Mouse (Mus musculus) liver, adult (tissue): ENCODE results near the gene Myo1f.

ENCODE experiments used
- GATA4 ChIP-seq: IDR thresholded peaks from 2 replicates; pipeline ENCODE4 v1.6.1; 2014; ENCODE audit warnings: mild to moderate bottlenecking, low read length; ENCODE audit not compliant: insufficient replicate concordance

Myo1f gene

GRCm38 (mm10) chr17:33555223-33555855, at the start of gene Myo1f:
Gene Myo1f, plus strand, starts transcription at chr17:33555707.
- no peak for TF ChIP-seq GATA4

- no peak for TF ChIP-seq GATA4
Measured at GRCm38 (mm10) chr17:33508386-33508785, 47.1 kb upstream of the Myo1f start.

GRCm38 (mm10) chr17:33510172-33510571, 45.3 kb upstream of the Myo1f start:
- no peak for TF ChIP-seq GATA4

DNA sequence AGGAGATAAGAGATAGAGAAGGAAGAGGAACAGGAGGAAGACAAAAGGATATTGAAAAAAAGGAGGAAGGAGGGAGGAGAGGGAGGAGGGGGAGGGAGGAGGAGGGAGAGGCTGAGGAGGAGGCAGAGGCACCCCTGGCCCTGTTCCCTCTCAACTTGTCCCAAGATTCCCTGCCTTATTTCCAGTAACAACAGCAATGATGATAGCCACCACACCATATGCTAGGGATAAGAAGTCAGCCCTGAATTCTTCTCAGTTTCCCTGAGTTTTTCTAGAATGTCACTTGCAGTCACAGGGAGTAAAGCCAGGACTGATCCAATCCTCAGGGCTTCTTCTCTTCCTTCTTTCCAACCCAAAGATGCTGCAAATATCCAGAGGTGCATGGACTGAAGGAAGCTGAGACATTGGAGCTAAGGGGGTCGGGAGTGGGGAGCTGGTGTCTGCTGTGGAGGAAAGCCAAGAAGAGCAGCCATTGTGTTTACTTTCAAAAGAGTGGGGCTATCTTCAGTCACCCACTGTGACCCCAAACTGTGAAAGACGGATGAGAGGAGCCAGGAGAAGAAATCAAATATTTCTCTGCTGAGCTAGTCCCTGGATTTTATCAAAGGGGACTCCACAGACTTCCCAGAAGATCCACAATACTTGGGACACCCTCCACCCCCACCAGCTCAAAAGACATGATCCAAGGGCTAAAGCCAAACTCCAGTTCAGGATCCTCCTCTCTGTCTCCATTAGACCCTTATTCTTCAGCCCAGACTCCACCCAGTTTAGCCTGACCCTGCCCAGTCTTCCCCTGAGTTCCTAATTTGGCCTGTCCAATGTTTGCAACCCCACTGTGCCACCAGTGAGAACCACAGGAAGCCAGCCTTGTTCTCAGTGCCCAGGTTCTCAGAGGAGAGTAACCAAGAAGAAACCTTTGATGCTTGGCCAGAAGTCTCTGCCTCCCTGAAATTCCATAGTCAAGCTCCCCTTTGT, 42.8 kb upstream of the Myo1f start:
- no peak for TF ChIP-seq GATA4

DNA sequence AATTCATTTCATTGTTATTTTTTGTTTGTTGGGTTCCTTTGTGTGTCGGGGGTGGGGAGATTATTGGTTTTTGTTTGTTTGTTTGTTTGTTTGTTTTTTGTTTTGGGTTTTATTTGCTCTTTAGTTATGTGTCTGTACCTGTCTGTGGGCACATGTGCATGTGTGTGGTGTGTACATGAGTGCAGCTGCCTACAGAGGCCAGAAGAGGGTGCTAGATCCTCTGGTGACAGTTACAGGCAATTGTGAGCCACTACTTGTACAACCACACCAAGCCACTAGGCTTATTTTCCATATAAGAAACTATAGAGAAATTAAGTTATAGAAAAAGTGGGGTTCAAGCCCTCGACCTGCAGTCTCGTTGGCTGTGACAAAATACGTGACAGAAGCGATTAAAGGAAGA, 41.6 kb upstream of the Myo1f start:
- no peak for TF ChIP-seq GATA4

GRCm38 (mm10) chr17:33520366-33520765, 35.1 kb upstream of the Myo1f start:
- no peak for TF ChIP-seq GATA4

GRCm38 (mm10) chr17:33523431-33523917, 32.0 kb upstream of the Myo1f start:
- TF ChIP-seq GATA4: no peak

DNA sequence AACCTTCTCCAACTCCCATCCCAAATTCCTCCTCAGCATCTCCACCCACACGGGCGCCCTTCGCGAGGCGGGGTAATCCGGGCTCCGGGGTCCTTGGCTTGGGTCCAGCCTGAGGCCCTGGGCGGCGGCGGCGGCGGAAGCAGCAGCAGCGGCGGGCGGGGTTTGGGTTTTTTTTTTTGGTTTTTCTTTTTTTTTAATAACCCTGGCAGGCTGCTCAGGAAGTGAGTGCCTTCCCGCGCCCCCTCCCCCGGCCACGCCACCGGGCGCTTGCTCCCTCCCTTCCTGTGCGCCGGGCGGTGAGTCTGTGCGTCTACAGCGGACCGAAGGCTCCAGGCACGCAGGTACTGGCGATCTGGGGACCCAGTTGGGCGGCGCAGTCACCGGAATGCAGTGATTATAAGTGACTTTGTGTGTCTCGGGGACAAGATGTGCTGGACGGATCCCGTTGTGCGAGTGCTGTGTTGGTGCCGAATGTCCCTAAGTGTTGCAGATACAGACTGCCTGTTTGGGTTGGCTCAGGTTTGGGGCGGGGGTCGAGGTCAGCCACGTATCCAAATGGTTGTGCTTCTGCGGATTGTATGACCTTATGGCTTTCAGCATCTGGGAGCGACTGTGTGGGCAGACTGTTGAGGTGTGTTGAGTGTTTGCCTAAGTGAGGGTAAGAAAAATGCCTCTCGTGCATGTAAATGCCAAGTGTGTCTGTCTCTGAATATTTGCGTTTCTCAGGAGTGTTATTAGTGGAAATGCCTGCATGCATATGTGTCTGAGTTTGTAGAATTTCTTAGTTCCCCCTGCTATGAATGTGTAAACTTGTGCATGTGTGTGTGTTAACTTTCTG, 31.4 kb upstream of the Myo1f start, which contains the start of gene Adamts10:
TSS of gene Adamts10 (plus strand) at position 287 of the 838 bp plus-strand sequence.
- TF ChIP-seq GATA4: no peak

- no peak for TF ChIP-seq GATA4
Measured at GRCm38 (mm10) chr17:33524806-33525373, 30.6 kb upstream of the Myo1f start.

DNA sequence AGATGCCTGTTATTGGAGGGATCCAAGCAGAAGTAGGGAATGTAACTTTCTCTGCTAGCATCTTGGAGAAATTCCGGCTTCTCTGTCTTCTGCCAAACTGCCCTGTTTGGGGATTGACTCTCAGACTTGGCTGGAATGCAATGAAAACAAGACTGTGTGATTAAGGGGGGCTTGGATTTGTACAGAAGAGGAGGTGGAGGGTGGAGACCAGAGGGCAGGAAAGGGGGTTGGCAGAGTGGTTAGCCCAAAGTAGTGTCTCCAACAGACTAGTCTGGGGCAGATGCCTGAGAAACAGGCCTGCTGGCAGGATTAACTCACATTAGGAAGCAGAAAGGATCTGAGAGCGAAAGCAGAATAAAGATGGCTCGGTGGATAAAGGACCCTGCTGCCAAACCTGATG, 29.0 kb upstream of the Myo1f start:
- no peak for TF ChIP-seq GATA4

- no peak for TF ChIP-seq GATA4
Measured at GRCm38 (mm10) chr17:33539106-33539675, 16.3 kb upstream of the Myo1f start.

GRCm38 (mm10) chr17:33539878-33540277, 15.6 kb upstream of the Myo1f start:
- no peak for TF ChIP-seq GATA4

DNA sequence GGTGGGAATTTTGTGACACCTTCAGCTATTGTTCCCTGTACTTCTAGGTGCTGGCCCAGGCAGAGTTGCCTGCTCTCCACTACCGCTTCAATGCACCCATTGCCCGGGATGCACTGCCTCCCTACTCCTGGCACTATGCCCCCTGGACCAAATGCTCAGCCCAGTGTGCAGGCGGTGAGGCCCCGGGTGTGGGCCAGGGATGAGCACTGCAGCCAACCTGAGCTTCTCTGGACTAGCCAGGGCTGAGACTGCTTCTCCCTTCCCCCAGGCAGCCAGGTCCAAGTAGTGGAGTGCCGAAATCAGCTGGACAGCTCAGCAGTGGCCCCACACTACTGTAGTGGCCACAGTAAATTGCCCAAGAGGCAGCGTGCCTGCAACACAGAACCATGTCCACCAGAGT, 6.3 kb upstream of the Myo1f start:
- TF ChIP-seq GATA4: no peak

DNA sequence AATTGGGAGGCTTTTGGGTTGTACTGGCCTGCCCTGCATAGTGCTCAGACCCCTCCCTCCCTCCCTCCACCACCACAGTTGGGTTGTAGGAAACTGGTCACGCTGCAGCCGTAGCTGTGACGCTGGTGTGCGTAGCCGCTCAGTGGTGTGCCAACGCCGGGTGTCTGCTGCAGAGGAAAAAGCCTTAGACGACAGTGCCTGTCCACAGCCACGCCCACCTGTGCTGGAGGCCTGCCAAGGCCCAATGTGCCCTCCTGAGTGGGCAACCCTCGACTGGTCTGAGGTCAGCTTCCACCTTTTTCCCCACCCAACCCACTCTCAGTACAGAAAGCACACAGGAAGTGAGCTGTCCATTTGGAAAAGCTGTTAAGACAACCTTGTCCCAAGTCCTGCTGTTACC, 5.1 kb upstream of the Myo1f start:
- no peak for TF ChIP-seq GATA4

DNA sequence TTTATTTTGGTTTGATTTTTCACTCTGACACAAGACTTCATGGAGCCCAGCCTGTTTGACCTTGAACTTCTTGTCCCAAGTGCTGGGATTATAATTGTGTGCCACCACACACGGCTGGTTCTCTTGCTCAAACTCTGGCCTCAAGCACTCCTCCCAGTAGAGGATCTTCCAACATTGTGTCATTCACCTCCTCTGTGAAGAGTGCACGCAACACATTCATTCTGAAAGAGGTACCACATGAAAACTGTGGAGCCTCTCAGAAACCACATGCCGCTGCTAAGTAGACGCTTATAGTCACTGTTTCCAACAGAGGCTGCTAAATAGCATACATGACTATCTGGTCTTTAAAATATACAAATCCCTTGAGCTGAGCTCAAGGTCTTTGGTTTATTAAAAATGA, 3.4 kb upstream of the Myo1f start:
- no peak for TF ChIP-seq GATA4

GRCm38 (mm10) chr17:33552964-33553363, 2.5 kb upstream of the Myo1f start:
- TF ChIP-seq GATA4: no peak
